Mouse (Mus musculus) lung, postnatal 0 days (tissue): ENCODE results near the gene Selenoo.

Experiments
- CTCF ChIP-seq: IDR thresholded peaks from 2 replicates; pipeline ENCODE4 v1.5.1; 2016; ENCODE audit warnings: antibody characterized with exemption, mild to moderate bottlenecking
- EP300 ChIP-seq: IDR thresholded peaks from 2 replicates; pipeline ENCODE4 v1.6.1; 2016; ENCODE audit warnings: antibody characterized with exemption, mild to moderate bottlenecking, control low read depth

GRCm38 (mm10) chr15:89125351-89125750, 36.5 kb downstream of the Selenoo start:
- TF ChIP-seq CTCF (no peak), EP300 (no peak)
